Mouse (Mus musculus) gastrocnemius, postnatal 4 days (tissue): Measurements from ENCODE around the gene Olfr1136. TPM values are rescaled to one million over a fixed set of nuclear protein-coding genes. Genes with fewer than 3 reads are reported as not detected.

ENCODE experiments used
- DNase-seq, 2 experiments: peaks; one replicate each; pipeline ENCODE4 v3.0.0; 2021 to 2022; ENCODE audit warnings: low spot score in 2 of 2, mixed read lengths in 2 of 2
- long read RNA-seq, 2 experiments: library from polyadenylated mRNA; stranded (forward); transcript quantifications; one replicate each; pipeline ENCODE4 v2.0.0; 2021
- total RNA-seq, 2 experiments: library from RNA; stranded (reverse); gene quantifications; 2 replicates each; pipeline ENCODE4 v1.2.3; 2021

Gene Olfr1136
- total RNA-seq, result not detected
- long read RNA-seq, experiment 1, result 0 reads
- long read RNA-seq, experiment 2, result 0 reads

DNA sequence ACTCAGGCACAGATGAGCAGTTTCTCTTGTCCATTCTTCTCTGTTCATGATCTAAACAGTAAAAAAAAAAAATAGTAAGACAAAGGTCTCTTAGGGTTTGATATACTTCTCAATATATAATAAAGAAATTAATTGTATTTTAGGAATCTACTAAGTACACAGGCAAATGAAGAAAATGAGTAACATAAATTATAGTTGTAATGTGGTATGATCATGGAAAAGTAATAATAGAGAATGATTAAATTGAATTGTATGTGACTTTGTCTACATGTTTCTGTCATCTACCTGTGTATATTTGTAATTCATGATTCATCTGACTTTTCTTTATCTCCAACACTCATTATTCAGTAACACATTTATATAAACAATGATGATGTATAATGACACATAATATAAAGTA lies at the start of gene Olfr1136:
Olfr1136 (minus strand) TSS at position 101 of the 400 bp plus-strand sequence.
- no peak for DNase-seq

DNA sequence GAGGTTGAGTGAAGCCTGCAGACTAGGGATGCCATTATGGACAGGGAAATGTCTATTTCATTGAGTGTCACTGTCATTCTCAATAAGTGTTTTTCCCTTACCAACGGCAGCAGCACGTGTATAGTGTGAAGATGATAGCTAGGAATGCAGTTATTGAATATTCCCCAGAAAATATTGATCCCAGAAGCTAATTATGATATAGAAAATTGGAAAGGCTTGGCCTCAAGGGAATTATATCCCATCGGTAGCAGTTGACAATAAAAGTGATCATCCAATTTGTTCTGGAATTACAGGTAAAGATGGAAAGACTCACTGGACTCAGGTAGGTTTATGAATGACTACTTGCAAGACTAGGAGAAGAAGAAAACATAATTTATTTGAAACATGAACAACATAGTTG lies 49.7 kb upstream of the Olfr1136 start, which contains the start of gene Olfr1140:
Olfr1140 (plus strand) TSS at position 301 of the 400 bp plus-strand sequence.
- DNase-seq, result no peak

DNA sequence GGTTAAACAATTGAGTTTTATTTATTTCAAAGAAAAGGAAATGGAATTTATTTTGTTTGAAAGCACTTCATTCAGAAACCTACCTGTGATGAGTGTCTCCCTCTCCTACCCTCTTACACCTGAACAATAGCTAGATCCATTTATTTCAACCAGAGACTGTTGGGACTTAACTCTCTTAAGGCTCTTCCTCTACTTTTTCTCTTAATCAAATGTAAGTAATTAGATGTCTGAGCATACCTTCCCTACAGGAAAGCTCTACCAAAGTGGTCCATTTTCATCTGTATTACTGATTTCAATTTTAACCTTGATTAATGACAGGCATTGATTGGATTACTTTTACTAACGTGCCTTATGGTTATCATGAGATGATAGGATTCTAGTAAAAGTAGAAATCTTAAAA lies 46.1 kb upstream of the Olfr1136 start, which contains the start of gene Olfr1138:
Olfr1138 (minus strand) TSS at position 101 of the 400 bp plus-strand sequence.
- DNase-seq, result no peak

DNA sequence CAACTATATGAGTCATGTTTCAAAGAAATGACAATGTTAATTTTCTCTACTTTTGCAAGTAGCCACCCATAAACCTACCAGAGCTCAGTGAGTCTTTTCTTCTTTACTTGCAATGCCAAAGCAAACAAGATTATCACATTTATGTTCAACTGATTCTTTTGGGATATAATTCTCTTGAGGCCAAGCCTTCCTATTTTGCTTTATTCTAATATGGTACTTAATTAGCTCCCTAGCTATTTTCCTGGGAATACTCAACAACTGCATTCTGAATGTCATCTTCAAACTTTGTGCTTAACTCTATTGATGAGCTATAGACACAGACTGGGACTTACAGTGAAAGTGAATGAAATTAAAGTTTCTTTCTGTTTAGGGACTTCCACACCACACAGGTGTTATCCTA lies 19.3 kb upstream of the Olfr1136 start, which contains the start of gene Olfr1137:
Olfr1137 (minus strand) TSS at position 101 of the 400 bp plus-strand sequence.
- DNase-seq, result no peak

DNA sequence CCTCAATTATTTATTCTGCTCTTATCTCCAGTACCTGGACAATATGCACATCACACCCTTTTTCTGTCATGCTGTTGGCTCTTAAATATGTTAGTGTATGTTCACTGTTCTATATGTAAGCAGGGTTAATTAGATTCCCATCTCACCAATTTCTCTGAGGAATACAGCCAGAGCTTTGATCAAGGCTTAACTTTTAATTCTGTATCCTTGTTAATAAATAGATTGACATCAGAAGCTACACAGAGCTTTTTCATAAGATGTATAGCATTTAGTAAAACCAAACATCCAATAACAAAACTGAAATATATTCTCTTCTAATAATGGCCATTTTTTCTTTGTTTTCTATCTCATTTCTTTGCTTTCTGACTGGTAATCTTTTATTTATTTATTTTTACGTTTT lies 20.2 kb downstream of the Olfr1136 start, which contains the start of gene Olfr1135:
Olfr1135 (minus strand) TSS at position 101 of the 400 bp plus-strand sequence.
- DNase-seq, result no peak

DNA sequence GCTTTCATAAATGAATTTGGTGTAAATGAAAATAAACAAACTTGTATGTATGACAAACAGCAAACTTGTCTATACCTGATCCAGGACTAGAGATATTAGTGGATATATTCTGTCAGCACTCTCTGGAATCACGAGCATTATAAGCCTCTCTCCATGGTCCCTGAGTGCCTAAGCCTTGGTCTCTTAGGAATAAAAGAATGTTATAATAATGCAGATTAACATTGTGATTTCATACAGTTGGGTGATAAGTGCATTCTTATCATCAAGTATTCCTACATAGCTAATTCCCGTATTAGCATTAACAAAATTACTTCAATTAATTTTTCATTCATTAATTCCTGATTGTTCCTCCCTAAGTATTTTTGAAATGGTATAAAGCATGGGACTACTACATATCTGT lies 35.4 kb downstream of the Olfr1136 start, which contains the start of gene Olfr1134:
Olfr1134 (minus strand) TSS at position 101 of the 400 bp plus-strand sequence.
- DNase-seq, result no peak

DNA sequence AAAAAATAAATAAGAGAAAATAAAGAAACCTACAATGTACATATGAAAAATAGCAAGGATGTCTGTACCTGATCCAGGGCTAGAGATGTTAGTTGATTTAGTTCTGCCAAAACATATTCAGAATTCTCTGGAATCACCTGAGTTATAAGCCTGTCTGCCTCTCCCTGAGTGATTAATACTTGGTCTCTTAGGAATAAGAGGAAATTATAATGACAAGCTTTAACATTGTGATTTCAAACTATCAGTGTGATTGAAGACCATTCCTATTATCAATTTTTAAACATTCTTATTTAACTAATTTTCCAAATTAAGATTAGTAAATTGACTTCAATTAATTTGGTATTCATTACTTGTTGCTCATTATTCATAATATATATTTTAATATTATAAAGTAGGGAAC lies 46.5 kb downstream of the Olfr1136 start, which contains the start of gene Olfr1133:
Olfr1133 (minus strand) TSS at position 101 of the 400 bp plus-strand sequence.
- DNase-seq, result no peak

Other genes with a start within 250 kb of the Olfr1136 start
- not detected for gene Olfr1126, start 240.0 kb downstream of the Olfr1136 start, total RNA-seq
- gene Pramel7, start 196.9 kb downstream of the Olfr1136 start, total RNA-seq, result not detected
- not detected for gene Pramel6, start 187.4 kb downstream of the Olfr1136 start, total RNA-seq
- gene Olfr153, start 162.2 kb downstream of the Olfr1136 start, total RNA-seq, result not detected
- gene Olfr1128, start 148.4 kb downstream of the Olfr1136 start, total RNA-seq, result not detected
- gene Olfr1129, start 120.0 kb downstream of the Olfr1136 start, total RNA-seq, result not detected
- not detected for gene Olfr1130, start 87.7 kb downstream of the Olfr1136 start, total RNA-seq
- gene Olfr1131, start 66.8 kb downstream of the Olfr1136 start, total RNA-seq, result not detected
- not detected for gene Olfr1132, start 56.4 kb downstream of the Olfr1136 start, total RNA-seq
- not detected for gene Olfr1133, start 46.6 kb downstream of the Olfr1136 start, total RNA-seq
- gene Olfr1134, start 35.5 kb downstream of the Olfr1136 start, total RNA-seq, result not detected
- not detected for gene Olfr1135, start 20.3 kb downstream of the Olfr1136 start, total RNA-seq
- gene Olfr1137, start 19.2 kb upstream of the Olfr1136 start, total RNA-seq, result not detected
- not detected for gene Olfr1138, start 46.0 kb upstream of the Olfr1136 start, total RNA-seq
- gene Olfr1140, start 49.8 kb upstream of the Olfr1136 start, total RNA-seq, result not detected
- not detected for gene Olfr1141, start 60.0 kb upstream of the Olfr1136 start, total RNA-seq
- not detected for gene Olfr152, start 85.5 kb upstream of the Olfr1136 start, total RNA-seq
- not detected for gene Olfr1143, start 106.6 kb upstream of the Olfr1136 start, total RNA-seq
- gene Olfr1145, start 115.9 kb upstream of the Olfr1136 start, total RNA-seq, result not detected
- gene Olfr1148, start 136.6 kb upstream of the Olfr1136 start, total RNA-seq, result not detected
- not detected for gene Olfr1150-ps1, start 150.0 kb upstream of the Olfr1136 start, total RNA-seq
- gene Olfr1151, start 161.9 kb upstream of the Olfr1136 start, total RNA-seq, result not detected
- not detected for gene Olfr1152, start 172.5 kb upstream of the Olfr1136 start, total RNA-seq
- not detected for gene Olfr1153, start 201.0 kb upstream of the Olfr1136 start, total RNA-seq
- not detected for gene Olfr1154, start 211.2 kb upstream of the Olfr1136 start, total RNA-seq